Mouse (Mus musculus) liver, adult 2 months (tissue): ENCODE measurements around the gene Pde8b. TPM values are rescaled to one million over a fixed set of nuclear protein-coding genes. Genes with fewer than 3 reads are reported as not detected.

Experiments
- DNase-seq: peaks from one replicate; pipeline ENCODE4 v3.0.0-alpha.2; 2011; ENCODE audit warnings: low read depth, low spot score; ENCODE audit errors: extremely low read depth
- H3K27ac ChIP-seq: fragments of 200-500 bp; replicated peaks from 2 replicates; pipeline ENCODE4 v1.5.1; 2012; ENCODE audit warnings: low read depth, mild to moderate bottlenecking, control low read depth, inconsistent platforms, low read length; ENCODE audit not compliant: insufficient read depth
- H3K27me3 ChIP-seq: fragments of 200-500 bp; 2 replicates; pipeline ENCODE4 v1.6.1; 2012; ENCODE audit warnings: mild to moderate bottlenecking, moderate library complexity, low read length, inconsistent platforms; ENCODE audit not compliant: control insufficient read depth, insufficient read depth
- H3K36me3 ChIP-seq: fragments of 200-500 bp; 2 replicates; pipeline ENCODE4 v1.6.1; 2012; ENCODE audit warnings: low read length, inconsistent platforms; ENCODE audit not compliant: control insufficient read depth, insufficient read depth
- H3K4me1 ChIP-seq: fragments of 200-500 bp; 2 replicates; pipeline ENCODE4 v1.6.1; 2011; ENCODE audit warnings: low read length; ENCODE audit not compliant: control insufficient read depth, insufficient read depth
- H3K4me3 ChIP-seq: fragments of 200-500 bp; 2 replicates; pipeline ENCODE4 v1.5.1; 2011; ENCODE audit warnings: low read depth, mild to moderate bottlenecking, control low read depth, low read length, moderate library complexity; ENCODE audit not compliant: insufficient read depth
- H3K79me2 ChIP-seq: fragments of 200-500 bp; 2 replicates; pipeline ENCODE4 v1.6.1; 2012; ENCODE audit warnings: inconsistent platforms, mild to moderate bottlenecking, low read length, moderate library complexity; ENCODE audit not compliant: control insufficient read depth, insufficient read depth
- H3K9ac ChIP-seq: fragments of 200-500 bp; 2 replicates; pipeline ENCODE4 v1.6.1; 2012; ENCODE audit warnings: low read depth, mild to moderate bottlenecking, control low read depth, inconsistent platforms, low read length
- CTCF ChIP-seq: fragments of 200-500 bp; IDR thresholded peaks from 2 replicates; pipeline ENCODE4 v1.5.1; 2011; ENCODE audit warnings: low read depth, low read length, control low read depth
- POLR2A ChIP-seq: fragments of 200-500 bp; IDR thresholded peaks from 2 replicates; pipeline ENCODE4 v1.6.1; 2011; ENCODE audit warnings: low read length, control low read depth; ENCODE audit not compliant: insufficient read depth; ENCODE audit errors: extremely low read depth
- WGBS: fragments of 180-500 bp; shearing (Covaris S2); methylation state at CpG from one replicate; pipeline ENCODE4 v1.1.7; 2018; 5-methylcytosine and 5-hydroxymethylcytosine counted together
- polyA plus RNA-seq: library from polyadenylated mRNA; depleted of rRNA; stranded (reverse); fragments of >200 nt; gene quantifications from 2 replicates; pipeline ENCODE4 v1.2.3, GENCODE M21; 2012
- total RNA-seq: library from RNA; depleted of rRNA; stranded (reverse); fragments of >200 nt; gene quantifications from 2 replicates; pipeline ENCODE4 v1.2.3, GENCODE M21; 2014

The Pde8b gene
- total and polyA plus RNA-seq, 2 experiments: 1.4 to 1.5 TPM

DNA sequence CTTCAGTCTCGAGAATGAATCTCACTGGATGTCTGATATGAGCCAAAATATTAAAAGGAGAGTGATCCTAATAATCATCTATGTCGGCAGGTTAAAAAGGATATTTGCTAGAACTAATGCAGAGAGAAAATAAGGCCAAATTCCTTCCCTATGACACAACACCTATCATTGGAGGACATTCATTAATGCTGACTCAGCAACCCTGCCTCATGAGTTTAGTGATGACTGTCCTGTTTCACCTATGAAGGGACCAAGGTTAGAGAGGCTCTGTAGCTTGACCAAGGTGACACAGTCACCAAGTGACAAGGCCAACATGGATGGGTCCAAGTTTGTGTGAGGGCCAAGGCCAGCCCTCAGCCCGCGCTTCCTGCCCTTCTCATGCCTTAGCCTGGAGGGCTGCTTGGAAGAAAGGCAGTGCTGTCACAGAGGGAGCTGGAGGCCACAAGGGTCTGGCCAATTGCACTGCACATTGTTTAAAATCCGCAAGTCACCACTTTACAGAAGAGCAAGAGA lies 62.9 kb downstream of the Pde8b start:
- TF ChIP-seq CTCF (no peak), POLR2A (no peak)
- H3K9ac ChIP-seq: no peak overlapping the region
- H3K27me3 ChIP-seq: no peaks in the 10 kb centered on the region
- H3K4me1 ChIP-seq: no peaks in the 10 kb centered on the region
- no peak overlapping the region for H3K4me3 ChIP-seq
- H3K27ac ChIP-seq: no peak overlapping the region
- DNase-seq: no peak
- WGBS: 86% methylated on average over 5 of the region's 5 CpGs
- no peaks in the 10 kb centered on the region for H3K79me2 ChIP-seq
- no peaks in the 10 kb centered on the region for H3K36me3 ChIP-seq

DNA sequence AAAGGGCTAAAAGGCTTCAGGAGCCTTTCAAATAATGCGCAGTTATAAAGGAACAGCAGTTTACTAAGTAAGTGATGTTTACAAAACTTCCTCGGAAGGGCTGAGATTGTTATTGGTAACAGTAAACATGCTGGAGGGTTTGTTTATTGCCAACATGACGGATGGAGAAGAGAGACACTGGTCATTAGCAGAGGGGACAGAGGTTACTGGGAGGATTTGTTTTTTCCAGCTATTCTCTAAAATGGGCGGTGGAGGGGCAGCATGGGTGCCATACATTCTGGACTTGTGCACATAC lies 63.4 kb downstream of the Pde8b start:
- Histone ChIP-seq H3K27ac (no peak overlapping the region), H3K36me3 (no peaks in the 10 kb centered on the region), H3K79me2 (no peaks in the 10 kb centered on the region), H3K4me3 (no peak overlapping the region), H3K27me3 (no peaks in the 10 kb centered on the region), H3K4me1 (no peaks in the 10 kb centered on the region), H3K9ac (no peak overlapping the region)
- TF ChIP-seq CTCF (no peak), POLR2A (no peak)
- DNase-seq: peak; percentile 27
- WGBS: 84% methylated on average over 4 of the region's 4 CpGs

DNA sequence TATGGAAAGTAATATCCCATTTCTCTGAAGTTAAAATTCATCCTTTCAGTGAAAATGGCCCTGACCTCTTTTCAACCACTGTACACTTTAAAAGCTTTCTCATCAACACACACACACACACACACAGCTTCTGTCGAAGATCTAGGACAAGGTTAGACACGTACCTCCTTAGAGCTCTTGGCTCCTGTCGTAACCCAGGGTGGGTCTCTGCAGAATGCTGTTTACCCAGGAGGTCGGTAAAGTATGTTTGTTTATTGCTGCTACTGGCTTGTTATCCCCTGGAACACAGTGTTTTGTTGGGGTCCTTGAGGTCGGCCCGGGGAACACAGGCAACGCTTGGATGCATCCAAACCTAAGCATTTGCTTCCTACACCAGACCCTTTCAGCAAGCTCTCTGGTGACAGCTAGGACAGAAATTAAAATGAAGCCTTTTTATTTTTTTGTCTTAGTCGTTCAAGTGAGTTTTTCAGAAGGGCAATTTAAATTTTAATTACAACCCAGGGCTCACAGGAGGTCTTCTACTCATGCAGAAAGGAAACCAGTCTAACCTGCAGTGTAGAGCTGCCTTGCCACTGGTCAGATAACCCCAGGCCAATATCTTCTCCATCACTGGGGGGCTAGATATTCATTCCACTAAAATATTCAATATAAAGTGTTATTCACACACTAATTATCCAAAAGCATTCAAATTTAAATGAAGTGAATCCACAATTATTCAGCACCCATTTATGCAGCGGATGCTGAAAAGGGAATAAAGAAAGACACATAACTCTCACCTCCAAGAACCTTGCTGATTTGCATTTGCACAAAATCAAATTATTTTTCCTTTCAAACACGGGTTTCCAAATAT lies 64.0 kb downstream of the Pde8b start:
- H3K27me3 ChIP-seq: no peaks in the 10 kb centered on the region
- H3K27ac ChIP-seq: 0 out of 2 replicates have a peak overlapping the region, but pooled peaks have one; percentile 19
- H3K9ac ChIP-seq: no peak overlapping the region
- 55% methylated on average over 10 of the region's 10 CpGs for WGBS
- TF ChIP-seq CTCF: no peak
- TF ChIP-seq POLR2A: no peak
- H3K79me2 ChIP-seq: no peaks in the 10 kb centered on the region
- H3K36me3 ChIP-seq: no peaks in the 10 kb centered on the region
- H3K4me1 ChIP-seq: no peaks in the 10 kb centered on the region
- H3K4me3 ChIP-seq: no peak overlapping the region
- no peak for DNase-seq

DNA sequence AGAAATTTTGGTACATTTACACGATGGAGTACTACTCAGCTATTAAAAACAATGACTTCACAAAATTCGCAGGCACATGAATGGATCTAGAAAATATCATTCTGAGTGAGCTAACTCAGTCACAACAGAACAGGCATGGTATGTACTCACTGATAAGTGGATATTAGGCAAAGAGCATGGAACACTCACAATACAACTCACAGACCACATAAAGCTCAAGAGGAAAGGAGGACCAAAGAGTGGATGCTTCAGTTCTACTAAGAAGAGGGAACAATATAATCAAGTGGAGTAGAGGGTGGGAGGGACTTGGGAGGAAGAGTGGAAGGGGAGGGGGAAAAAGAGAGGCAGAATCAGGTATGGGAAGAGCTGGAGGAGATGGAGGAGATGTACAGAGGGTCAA lies 66.5 kb downstream of the Pde8b start:
- Histone ChIP-seq H3K27ac (no peak overlapping the region), H3K4me3 (no peak overlapping the region), H3K79me2 (no peaks in the 10 kb centered on the region), H3K4me1 (no peaks in the 10 kb centered on the region), H3K9ac (no peak overlapping the region), H3K36me3 (no peaks in the 10 kb centered on the region), H3K27me3 (no peaks in the 10 kb centered on the region)
- DNase-seq: no peak
- TF ChIP-seq CTCF (no peak), POLR2A (no peak)
- 87% methylated on average over 2 of the region's 2 CpGs for WGBS

DNA sequence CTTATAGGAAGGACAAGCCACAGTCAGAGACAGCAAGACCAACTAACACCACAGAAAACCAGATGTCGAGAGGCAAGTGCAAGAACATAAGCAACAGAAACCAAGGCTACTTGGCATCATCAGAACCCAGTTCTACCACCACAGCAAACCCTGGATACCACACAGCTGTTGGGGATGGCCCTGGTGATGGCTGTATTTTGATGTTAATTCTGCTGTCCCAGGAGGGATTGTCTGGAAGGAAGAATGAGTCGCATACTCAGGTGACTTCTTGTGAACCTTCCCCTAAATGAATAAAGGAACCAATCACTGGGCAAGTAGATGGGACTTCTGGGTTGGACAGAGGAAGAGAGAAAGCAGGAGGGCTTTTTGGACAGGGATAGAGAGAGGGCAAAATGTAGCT lies 69.9 kb downstream of the Pde8b start:
- TF ChIP-seq POLR2A (no peak), CTCF (no peak)
- H3K27me3 ChIP-seq: no peaks in the 10 kb centered on the region
- no peak for DNase-seq
- no peak overlapping the region for H3K27ac ChIP-seq
- H3K4me1 ChIP-seq: no peaks in the 10 kb centered on the region
- H3K79me2 ChIP-seq: no peaks in the 10 kb centered on the region
- H3K9ac ChIP-seq: no peak overlapping the region
- H3K4me3 ChIP-seq: no peak overlapping the region
- WGBS: 92% methylated on average over 2 of the region's 2 CpGs
- H3K36me3 ChIP-seq: no peaks in the 10 kb centered on the region

DNA sequence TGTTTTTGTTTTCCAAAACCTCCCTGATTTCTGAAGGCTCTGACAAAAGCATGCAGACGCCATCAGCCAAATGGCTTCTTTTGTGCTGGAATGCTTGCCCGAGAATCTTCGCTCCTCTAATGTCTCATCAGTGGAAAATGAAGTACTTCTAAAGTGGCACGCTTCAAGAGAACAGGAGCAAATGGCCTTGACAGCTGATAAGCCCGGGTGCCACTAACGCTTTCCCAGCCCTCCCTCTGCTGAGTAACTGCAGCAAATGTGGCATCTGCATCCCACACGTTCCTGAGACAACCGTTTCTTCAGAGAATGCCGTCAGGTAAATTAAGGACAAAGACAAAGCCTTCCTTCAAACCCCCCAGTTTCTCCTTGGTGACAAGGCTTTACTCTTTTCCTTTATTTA lies 72.8 kb downstream of the Pde8b start:
- Histone ChIP-seq H3K9ac (no peak overlapping the region), H3K27ac (no peak overlapping the region), H3K4me1 (no peaks in the 10 kb centered on the region), H3K27me3 (no peaks in the 10 kb centered on the region), H3K36me3 (no peaks in the 10 kb centered on the region), H3K79me2 (no peaks in the 10 kb centered on the region), H3K4me3 (no peak overlapping the region)
- TF ChIP-seq CTCF (no peak), POLR2A (no peak)
- DNase-seq: no peak
- WGBS: 63% methylated on average over 9 of the region's 9 CpGs
